Mouse (Mus musculus): ENCODE results near the gene Piezo1. TPM values are rescaled to one million over a fixed set of nuclear protein-coding genes. Genes with fewer than 3 reads are reported as not detected.

Gene Piezo1
- polyA plus RNA-seq, 1 experiment from 2014 or later = 11.5 TPM

DNA sequence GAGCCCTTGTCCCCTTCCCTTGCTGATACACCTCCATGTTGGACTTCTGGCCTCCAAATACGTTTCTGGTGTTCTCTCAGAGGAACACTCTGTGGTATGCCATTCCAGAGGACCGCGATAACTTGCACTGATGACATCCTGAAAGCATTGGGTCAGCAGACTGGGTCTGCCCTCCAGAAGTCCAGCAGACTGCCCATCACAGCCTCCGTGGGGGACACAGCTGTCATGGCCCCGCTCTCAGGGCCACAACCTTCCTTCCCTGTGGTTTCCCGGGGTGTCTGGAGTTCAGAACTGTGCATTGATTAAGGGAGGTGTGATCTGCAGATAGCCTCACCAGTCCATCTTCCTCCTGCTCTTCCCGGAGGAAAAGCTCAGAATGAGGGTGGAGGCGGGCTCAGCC lies 88.6 kb downstream of the Piezo1 start:
- Histone ChIP-seq H3K4me1 (replicated peaks) (peaks cover 39% of the 10 kb centered on the region), H3K9me3 (replicated peaks) (no peaks in the 10 kb centered on the region), H3K4me2 (no peak overlapping the region), H3K36me3 (peaks cover 17% of the 10 kb centered on the region), H3K27me3 (peaks cover 23% of the 10 kb centered on the region), H3K4me3 (no peak overlapping the region), H3K9ac (no peak overlapping the region), H3K27ac (no peak overlapping the region)
- no peak for ATAC-seq (replicated peaks; ENCODE audit: insufficient number of reproducible peaks, insufficient read depth, low FRiP score, low read depth)
- WGBS = 65% methylated on average over 8 of the region's 8 CpGs

DNA sequence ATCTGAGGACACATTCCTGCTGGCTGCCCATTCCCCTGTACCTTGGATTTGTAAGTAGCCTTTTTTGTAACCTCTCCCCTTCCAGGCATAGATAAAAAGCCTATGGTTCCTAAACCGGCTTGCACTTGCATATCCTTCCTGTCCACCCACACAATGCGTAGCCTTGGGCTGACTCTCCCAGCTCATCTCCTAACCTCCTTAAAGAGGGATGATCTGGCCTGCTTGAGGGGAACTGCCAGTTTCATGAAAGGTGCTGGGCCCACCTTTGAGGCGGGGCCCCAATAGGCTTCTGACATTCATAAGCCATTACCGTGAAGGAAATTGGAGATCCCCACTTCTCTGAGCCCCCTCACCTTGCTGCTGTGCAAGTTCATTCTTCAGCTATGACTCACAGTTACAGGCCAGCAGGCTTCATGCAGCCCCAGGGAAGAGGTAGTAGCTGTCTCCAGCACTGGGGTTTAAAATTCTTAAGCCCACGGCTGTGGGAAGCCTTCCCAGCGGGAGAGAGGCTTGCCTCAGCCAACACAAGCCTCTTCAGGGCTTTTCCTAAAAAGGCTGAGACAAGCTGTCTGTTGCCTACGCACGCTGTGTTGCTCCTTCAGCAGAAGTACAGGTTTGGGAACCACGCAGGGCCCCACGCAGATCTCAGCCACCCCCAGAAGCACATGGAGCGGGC lies 89.5 kb downstream of the Piezo1 start:
- H3K36me3 ChIP-seq = peaks cover 8% of the 10 kb centered on the region
- no peaks in the 10 kb centered on the region for H3K9me3 ChIP-seq (replicated peaks)
- 64% methylated on average over 11 of the region's 11 CpGs for WGBS
- ATAC-seq (replicated peaks; ENCODE audit: insufficient number of reproducible peaks, insufficient read depth, low FRiP score, low read depth) = no peak
- H3K4me1 ChIP-seq (replicated peaks) = peaks cover 39% of the 10 kb centered on the region
- no peak overlapping the region for H3K4me3 ChIP-seq
- peaks cover 23% of the 10 kb centered on the region for H3K27me3 ChIP-seq
- no peak overlapping the region for H3K27ac ChIP-seq
- no peak overlapping the region for H3K4me2 ChIP-seq
- H3K9ac ChIP-seq = no peak overlapping the region

DNA sequence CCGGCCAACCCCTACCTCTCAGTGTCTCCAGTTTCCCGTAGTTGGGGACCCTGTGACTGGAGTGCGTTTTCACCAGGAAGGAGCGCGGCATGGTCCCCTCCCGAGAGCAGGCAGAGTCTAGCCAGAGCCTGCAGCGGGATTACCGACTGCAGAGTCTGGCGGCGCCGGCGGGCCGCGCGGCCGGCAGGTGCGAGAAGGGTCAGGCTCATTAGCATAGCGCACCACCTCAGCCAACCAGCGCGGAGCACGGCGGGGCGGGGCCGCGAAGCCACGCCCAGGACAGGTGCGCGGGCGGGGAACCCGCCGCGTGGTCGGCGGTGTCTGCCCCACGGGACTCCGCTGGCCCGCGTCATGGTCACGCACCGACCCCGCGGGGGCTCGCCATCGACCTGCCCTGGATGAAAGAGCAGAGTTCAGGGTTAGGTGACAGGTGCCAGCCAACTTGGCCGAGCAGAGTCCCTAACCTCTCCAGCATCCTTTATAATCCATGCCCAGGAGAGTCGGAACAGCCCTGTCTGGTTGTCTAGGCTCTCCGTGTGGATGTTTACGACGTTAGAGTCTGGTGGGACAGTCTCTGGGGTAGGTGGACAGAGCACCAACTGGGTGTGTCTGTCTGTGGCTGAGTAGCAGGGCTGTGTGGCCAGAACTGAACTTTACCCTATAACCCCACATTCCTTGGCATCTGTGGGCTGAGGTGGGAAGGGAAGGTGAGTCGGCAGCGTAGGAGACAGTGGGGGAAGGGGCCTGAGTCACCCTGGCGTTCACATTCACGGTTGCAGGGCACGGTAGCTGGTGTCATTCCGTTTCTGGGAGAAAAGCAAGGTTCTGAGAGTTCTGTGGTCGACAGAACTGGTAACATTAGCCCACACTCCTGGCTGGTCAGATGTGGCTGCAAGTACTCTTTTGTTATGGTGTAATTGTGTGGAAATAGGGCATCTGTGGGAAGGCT lies 90.3 kb downstream of the Piezo1 start, which contains the start of gene Snai3:
Gene Snai3 (minus strand): TSS at position 210 of the 949 bp plus-strand sequence.
- H3K4me3 ChIP-seq = peak within 1 kb of the TSS; percentile 50
- H3K9ac ChIP-seq = peak within 1 kb of the TSS; percentile 59
- 5% methylated on average over 56 of the region's 56 CpGs for WGBS
- no peak within 1 kb of the TSS for H3K27ac ChIP-seq
- H3K9me3 ChIP-seq (replicated peaks) = no peaks in the 10 kb centered on the region
- H3K36me3 ChIP-seq = no peaks in the 10 kb centered on the region; the same call in 1 of the 2 replicates
- peak within 1 kb of the TSS; percentile 91 for H3K4me2 ChIP-seq
- peaks cover 39% of the 10 kb centered on the region for H3K4me1 ChIP-seq (replicated peaks)
- H3K27me3 ChIP-seq = peaks cover 23% of the 10 kb centered on the region
- ATAC-seq (replicated peaks; ENCODE audit: insufficient number of reproducible peaks, insufficient read depth, low FRiP score, low read depth) = peak; percentile 82

GRCm38 (mm10) chr8:122459990-122460389 lies 91.1 kb downstream of the Piezo1 start:
- H3K9me3 ChIP-seq (replicated peaks) = no peaks in the 10 kb centered on the region
- H3K4me3 ChIP-seq = peak overlapping the region; percentile 50
- peaks cover 23% of the 10 kb centered on the region for H3K27me3 ChIP-seq
- 30% methylated on average over 7 of the region's 7 CpGs for WGBS
- no peaks in the 10 kb centered on the region for H3K36me3 ChIP-seq
- no peak for ATAC-seq (replicated peaks; ENCODE audit: insufficient number of reproducible peaks, insufficient read depth, low FRiP score, low read depth)
- H3K4me1 ChIP-seq (replicated peaks) = peaks cover 39% of the 10 kb centered on the region
- H3K4me2 ChIP-seq = peak overlapping the region; percentile 91
- H3K9ac ChIP-seq = peak overlapping the region; percentile 59
- no peak overlapping the region for H3K27ac ChIP-seq

- ATAC-seq (replicated peaks; ENCODE audit: insufficient number of reproducible peaks, insufficient read depth, low FRiP score, low read depth) = no peak
- H3K4me3 ChIP-seq = no peak overlapping the region
- H3K9me3 ChIP-seq (replicated peaks) = no peaks in the 10 kb centered on the region
- no peak overlapping the region for H3K27ac ChIP-seq
- 60% methylated on average over 6 of the region's 6 CpGs for WGBS
- H3K9ac ChIP-seq = no peak overlapping the region
- H3K4me2 ChIP-seq = peak overlapping the region; percentile 91; the same call in 1 of the 2 replicates
- H3K4me1 ChIP-seq (replicated peaks) = peaks cover 39% of the 10 kb centered on the region
- H3K27me3 ChIP-seq = peaks cover 23% of the 10 kb centered on the region
- H3K36me3 ChIP-seq = no peaks in the 10 kb centered on the region
Observed at GRCm38 (mm10) chr8:122459218-122459900, 91.8 kb downstream of the Piezo1 start.

DNA sequence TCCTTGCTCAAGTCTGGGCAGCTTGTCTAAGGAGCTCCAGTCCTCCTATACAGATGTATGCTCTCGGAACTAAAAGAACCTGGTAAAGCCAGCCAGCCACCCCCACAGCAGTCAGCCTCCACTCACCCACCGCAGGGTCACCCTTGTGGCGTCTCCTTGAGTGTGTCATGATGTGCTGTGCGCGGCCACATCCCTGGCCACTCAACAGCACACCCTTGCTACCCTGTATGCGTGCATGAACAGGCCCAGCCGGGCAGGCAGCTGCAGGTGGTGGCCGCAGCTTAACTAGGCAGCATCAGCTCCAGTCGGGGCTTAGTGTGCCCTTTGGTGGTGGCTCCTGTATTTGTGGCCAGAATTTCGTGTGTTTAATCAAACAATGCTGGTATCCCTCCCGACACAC lies 94.0 kb downstream of the Piezo1 start:
- Histone ChIP-seq H3K9me3 (replicated peaks) (no peaks in the 10 kb centered on the region), H3K27ac (no peak overlapping the region), H3K4me1 (replicated peaks) (peaks cover 42% of the 10 kb centered on the region), H3K9ac (no peak overlapping the region), H3K4me2 (no peak overlapping the region), H3K36me3 (no peaks in the 10 kb centered on the region), H3K27me3 (peaks cover 23% of the 10 kb centered on the region), H3K4me3 (no peak overlapping the region)
- WGBS = 62% methylated on average over 11 of the region's 11 CpGs
- ATAC-seq (replicated peaks; ENCODE audit: insufficient number of reproducible peaks, insufficient read depth, low FRiP score, low read depth) = no peak

GRCm38 (mm10) chr8:122454409-122454808 lies 96.7 kb downstream of the Piezo1 start:
- no peak overlapping the region for H3K4me2 ChIP-seq
- H3K9ac ChIP-seq = no peak overlapping the region
- no peak overlapping the region for H3K4me3 ChIP-seq
- ATAC-seq (replicated peaks; ENCODE audit: insufficient number of reproducible peaks, insufficient read depth, low FRiP score, low read depth) = no peak
- WGBS = 83% methylated on average over 6 of the region's 6 CpGs
- no peaks in the 10 kb centered on the region for H3K36me3 ChIP-seq
- peaks cover 8% of the 10 kb centered on the region; the same call in 1 of the 2 replicates for H3K27me3 ChIP-seq
- H3K4me1 ChIP-seq (replicated peaks) = peaks cover 37% of the 10 kb centered on the region
- no peaks in the 10 kb centered on the region for H3K9me3 ChIP-seq (replicated peaks)
- no peak overlapping the region for H3K27ac ChIP-seq

DNA sequence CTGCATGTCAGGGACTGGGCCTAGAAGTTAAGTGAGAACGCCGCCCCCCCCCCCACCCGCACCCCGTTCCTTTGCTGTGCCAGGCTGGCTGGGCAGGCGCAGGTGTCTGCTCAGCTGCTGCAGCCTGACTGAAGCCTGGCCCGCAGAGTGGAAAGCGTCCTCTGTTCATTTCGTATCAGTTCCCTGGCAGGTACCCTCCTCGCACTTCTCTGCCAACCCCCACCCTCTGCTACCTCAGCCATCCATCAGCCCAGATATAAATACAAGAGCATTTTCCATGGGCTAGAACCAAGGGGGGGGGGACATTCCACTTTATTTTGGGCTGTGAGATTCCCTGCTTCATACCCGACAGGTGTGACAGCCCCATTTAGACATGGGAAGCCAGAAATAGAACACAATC lies 99.0 kb downstream of the Piezo1 start:
- H3K9ac ChIP-seq = no peak overlapping the region
- peaks cover 33% of the 10 kb centered on the region for H3K4me1 ChIP-seq (replicated peaks)
- peak overlapping the region; percentile 18; the same call in 1 of the 2 replicates for H3K4me2 ChIP-seq
- H3K36me3 ChIP-seq = no peaks in the 10 kb centered on the region
- H3K4me3 ChIP-seq = no peak overlapping the region
- H3K27ac ChIP-seq = peak overlapping the region; percentile 93
- no peaks in the 10 kb centered on the region for H3K27me3 ChIP-seq
- WGBS = 47% methylated on average over 10 of the region's 10 CpGs
- peak; percentile 37 for ATAC-seq (replicated peaks; ENCODE audit: insufficient number of reproducible peaks, insufficient read depth, low FRiP score, low read depth)
- no peaks in the 10 kb centered on the region for H3K9me3 ChIP-seq (replicated peaks)

DNA sequence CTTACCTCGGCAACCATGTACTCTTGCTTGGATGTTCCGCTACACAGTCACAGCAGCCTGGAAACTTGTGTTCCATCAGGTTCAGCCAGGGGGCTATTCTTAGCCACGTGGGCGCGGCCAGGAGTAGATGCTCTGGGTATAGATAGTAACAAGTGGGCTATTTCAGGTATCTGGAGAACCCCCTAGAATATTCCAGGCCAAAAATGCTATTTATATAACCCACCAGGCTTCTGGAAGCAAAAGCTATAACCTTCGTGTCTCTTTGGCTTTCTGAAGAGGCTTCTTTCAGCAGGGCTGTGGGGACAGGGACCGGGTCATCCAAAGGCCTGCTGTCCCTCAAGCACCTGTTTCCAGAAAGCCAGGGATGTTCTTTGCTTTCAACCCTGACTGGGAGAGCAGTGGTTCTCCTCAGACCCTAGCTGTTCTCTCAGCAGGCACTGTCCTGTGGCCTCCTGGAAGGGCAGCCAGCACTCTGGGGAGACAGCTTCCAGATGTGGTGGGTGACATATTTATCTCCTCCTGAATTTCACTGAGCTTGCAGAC lies 99.9 kb downstream of the Piezo1 start:
- no peaks in the 10 kb centered on the region for H3K27me3 ChIP-seq
- peak overlapping the region; percentile 93 for H3K27ac ChIP-seq
- H3K9ac ChIP-seq = no peak overlapping the region; the same call in 1 of the 2 replicates
- no peaks in the 10 kb centered on the region for H3K9me3 ChIP-seq (replicated peaks)
- peak overlapping the region; percentile 36 for H3K4me2 ChIP-seq
- H3K36me3 ChIP-seq = no peaks in the 10 kb centered on the region
- WGBS = 37% methylated on average over 7 of the region's 7 CpGs
- no peak overlapping the region for H3K4me3 ChIP-seq
- peaks cover 33% of the 10 kb centered on the region for H3K4me1 ChIP-seq (replicated peaks)
- peak; percentile 77 for ATAC-seq (replicated peaks; ENCODE audit: insufficient number of reproducible peaks, insufficient read depth, low FRiP score, low read depth)

GRCm38 (mm10) chr8:122445203-122445602 lies 105.9 kb downstream of the Piezo1 start:
- Histone ChIP-seq H3K9me3 (replicated peaks) (no peaks in the 10 kb centered on the region), H3K4me2 (peak overlapping the region; percentile 98), H3K9ac (0 out of 2 replicates have a peak overlapping the region, but pooled peaks have one; percentile 7), H3K36me3 (no peaks in the 10 kb centered on the region), H3K27me3 (no peaks in the 10 kb centered on the region), H3K4me3 (peak overlapping the region; percentile 74; the same call in 1 of the 2 replicates), H3K4me1 (replicated peaks) (peaks cover 29% of the 10 kb centered on the region), H3K27ac (peak overlapping the region; percentile 97)
- WGBS = 45% methylated on average over 3 of the region's 3 CpGs
- ATAC-seq (replicated peaks; ENCODE audit: insufficient number of reproducible peaks, insufficient read depth, low FRiP score, low read depth) = no peak

Measured in heart, embryonic 15.5 days (tissue).